Mouse (Mus musculus) intestine, embryonic 16.5 days (tissue): ENCODE results near the gene Zyx. TPM values are rescaled to one million over a fixed set of nuclear protein-coding genes. Genes with fewer than 3 reads are reported as not detected.

Experiments used
- ATAC-seq: fragments of 200-750 bp; cut with Nextera tagmentation; 2 replicates; pipeline ENCODE4 v1.8.0; 2017; ENCODE audit warnings: moderate TSS enrichment, moderate library complexity
- H3K27ac ChIP-seq: fragments of 300-500 bp; sonication (generic); 2 replicates; pipeline ENCODE4 v1.5.1; 2014; ENCODE audit warnings: mild to moderate bottlenecking, low read length
- H3K27me3 ChIP-seq: fragments of 300-500 bp; sonication (generic); replicated peaks from 2 replicates; pipeline ENCODE4 v1.6.1; 2014; ENCODE audit warnings: low read length, control low read depth, mixed read lengths; ENCODE audit not compliant: control insufficient read depth, insufficient read depth
- H3K36me3 ChIP-seq: fragments of 300-500 bp; sonication (generic); 2 replicates; pipeline ENCODE4 v1.6.1; 2014; ENCODE audit warnings: low read length, control low read depth; ENCODE audit not compliant: control insufficient read depth, insufficient read depth
- H3K4me1 ChIP-seq: fragments of 300-500 bp; sonication (generic); 2 replicates; pipeline ENCODE4 v1.6.1; 2014; ENCODE audit warnings: low read length, control low read depth, mixed read lengths; ENCODE audit not compliant: control insufficient read depth, insufficient read depth
- H3K4me2 ChIP-seq: fragments of 300-500 bp; sonication (generic); 2 replicates; pipeline ENCODE4 v1.6.1; 2014; ENCODE audit warnings: low read depth, low read length, control low read depth
- H3K4me3 ChIP-seq: fragments of 300-500 bp; sonication (generic); 2 replicates; pipeline ENCODE4 v1.5.1; 2014; ENCODE audit warnings: mild to moderate bottlenecking, low read length
- H3K9ac ChIP-seq: fragments of 300-500 bp; sonication (generic); 2 replicates; pipeline ENCODE4 v1.6.1; 2014; ENCODE audit warnings: low read depth, low read length
- H3K9me3 ChIP-seq: fragments of 300-500 bp; sonication (generic); 2 replicates; pipeline ENCODE4 v1.6.1; 2016; ENCODE audit warnings: low read length, control low read depth; ENCODE audit not compliant: control insufficient read depth
- WGBS: fragments of 180-500 bp; shearing (Covaris S2); extraction: QIAGEN DNeasy Blood & Tissue Kit; methylation state at CpG from one replicate; pipeline ENCODE4 v1.1.7; 2014; 5-methylcytosine and 5-hydroxymethylcytosine counted together
- polyA plus RNA-seq: library from polyadenylated mRNA; unstranded; fragments of >200 nt; fragmentation: Nextera tagmentation; extraction: Ambion mirVana; gene quantifications from 2 replicates; pipeline ENCODE4 v1.2.1, GENCODE M21; 2015

The Zyx gene
- polyA plus RNA-seq, 1 experiment from 2014 or later, result 86.5 TPM

DNA sequence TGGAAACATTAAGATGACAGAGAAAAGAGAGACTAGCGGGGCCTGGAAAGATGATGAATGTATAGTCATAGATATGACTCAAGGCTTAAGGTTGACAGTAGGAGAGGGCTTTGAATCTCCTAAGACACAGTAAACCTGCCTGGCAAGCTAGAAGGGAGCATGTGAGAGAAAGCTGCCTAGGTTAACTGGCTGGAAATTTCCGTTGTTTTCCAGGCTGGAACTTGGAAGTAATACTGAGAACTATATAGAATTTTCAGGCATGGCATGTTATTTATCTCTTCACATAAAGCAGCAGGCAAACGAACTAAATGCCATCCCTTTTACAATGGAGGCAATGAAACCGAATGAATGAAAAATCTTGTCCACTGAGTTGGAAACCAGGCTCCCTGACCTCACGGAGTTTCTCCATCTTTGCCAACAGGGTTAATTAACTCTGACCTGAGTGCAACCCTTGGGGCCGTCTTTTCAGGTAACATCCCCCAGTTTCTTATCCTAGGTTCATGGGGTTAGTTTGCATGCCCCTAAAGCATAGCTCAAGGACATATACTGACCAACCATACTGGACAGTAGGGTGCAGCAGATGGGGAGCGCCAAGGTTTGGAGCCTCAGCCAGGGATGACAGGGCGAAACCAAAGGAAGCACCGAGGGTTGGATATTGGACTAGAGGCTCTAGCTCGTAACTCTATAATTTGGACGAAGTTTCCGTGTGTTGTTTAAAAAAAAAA is 987 bp upstream of the Zyx start:
- Histone ChIP-seq H3K9ac (no peak overlapping the region; the same call in 1 of the 2 replicates), H3K4me2 (peak overlapping the region; percentile 93), H3K27me3 (no peaks in the 10 kb centered on the region), H3K36me3 (peaks cover 2% of the 10 kb centered on the region), H3K4me3 (peak overlapping the region; percentile 76), H3K9me3 (no peaks in the 10 kb centered on the region), H3K27ac (no peak overlapping the region), H3K4me1 (peaks cover 25% of the 10 kb centered on the region)
- WGBS, result 38% methylated on average over 12 of the region's 12 CpGs
- ATAC-seq, result no peak

DNA sequence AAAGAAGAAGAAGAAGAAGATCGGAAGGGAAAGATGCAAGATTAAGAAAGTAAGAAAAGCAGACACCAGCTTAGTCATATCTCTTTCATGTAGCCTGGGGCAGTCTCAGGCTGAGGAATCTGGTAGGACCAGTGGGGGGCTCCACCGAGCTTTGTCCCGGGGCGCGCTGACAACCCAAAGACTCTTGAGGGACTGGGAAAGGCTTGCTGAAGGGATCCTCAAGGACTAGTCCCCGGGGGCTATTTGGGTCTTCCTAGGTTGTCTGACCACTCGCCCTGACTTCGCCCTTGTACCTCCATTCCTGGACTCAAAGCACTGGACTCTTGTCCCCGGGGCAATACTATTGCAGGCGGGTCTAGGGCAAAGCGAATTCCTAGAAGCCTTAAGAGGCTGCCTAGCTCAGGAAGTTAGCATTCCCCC is 414 bp upstream of the Zyx start:
- Histone ChIP-seq H3K4me3 (peak overlapping the region; percentile 76), H3K36me3 (peaks cover 2% of the 10 kb centered on the region), H3K27ac (peak overlapping the region; percentile 97), H3K4me1 (peaks cover 29% of the 10 kb centered on the region), H3K27me3 (no peaks in the 10 kb centered on the region), H3K9ac (peak overlapping the region; percentile 91), H3K4me2 (peak overlapping the region; percentile 93), H3K9me3 (no peaks in the 10 kb centered on the region)
- ATAC-seq, result peak; percentile 63
- 2% methylated on average over 11 of the region's 11 CpGs for WGBS

DNA sequence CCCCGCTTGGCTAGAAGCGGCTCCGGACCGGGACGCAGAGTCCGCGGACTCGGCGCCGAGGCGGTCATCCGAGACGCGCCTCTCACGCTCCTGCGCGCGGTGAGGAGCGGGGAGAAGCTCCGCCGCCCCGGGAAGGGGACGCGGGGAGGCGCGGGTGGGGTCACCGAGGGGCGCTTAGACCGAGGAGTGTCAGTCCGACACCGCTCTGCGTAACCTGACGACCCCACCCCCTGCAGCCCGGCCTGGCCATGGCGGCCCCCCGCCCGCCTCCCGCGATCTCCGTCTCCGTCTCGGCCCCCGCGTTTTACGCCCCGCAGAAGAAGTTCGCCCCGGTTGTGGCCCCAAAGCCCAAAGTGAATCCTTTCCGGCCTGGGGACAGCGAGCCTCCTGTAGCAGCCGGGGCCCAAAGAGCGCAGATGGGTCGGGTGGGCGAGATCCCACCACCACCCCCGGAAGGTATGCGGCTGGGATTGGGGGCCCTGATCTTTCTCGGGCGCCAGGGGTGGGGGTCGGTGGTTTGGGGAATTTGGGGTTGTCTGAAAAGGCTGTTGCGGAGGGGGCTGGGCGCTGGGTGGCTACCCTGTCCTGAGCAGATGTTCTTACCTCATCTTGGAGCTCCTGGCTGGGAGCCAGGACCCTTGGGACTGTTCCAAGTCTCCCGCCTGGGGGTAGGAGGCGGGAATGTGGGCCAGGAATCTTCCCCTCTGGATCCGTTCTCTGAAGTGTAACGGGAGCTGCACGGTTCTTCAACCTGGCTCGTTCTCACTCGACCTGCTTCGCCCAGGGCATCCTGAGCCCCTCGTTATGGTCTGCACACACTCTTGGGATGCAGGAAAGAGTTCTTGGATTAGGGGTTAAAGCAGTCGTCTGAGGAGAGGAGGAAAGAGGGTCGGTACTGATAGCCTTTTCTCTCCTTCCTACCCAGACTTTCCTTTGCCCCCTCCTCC is 864 bp downstream of the Zyx start:
- Histone ChIP-seq H3K9me3 (no peaks in the 10 kb centered on the region), H3K27me3 (no peaks in the 10 kb centered on the region), H3K9ac (peak overlapping the region; percentile 91), H3K4me1 (peaks cover 36% of the 10 kb centered on the region), H3K4me2 (peak overlapping the region; percentile 93), H3K27ac (peak overlapping the region; percentile 97), H3K36me3 (peaks cover 2% of the 10 kb centered on the region), H3K4me3 (peak overlapping the region; percentile 76)
- WGBS, result 1% methylated on average over 65 of the region's 72 CpGs
- ATAC-seq, result peak; percentile 24

DNA sequence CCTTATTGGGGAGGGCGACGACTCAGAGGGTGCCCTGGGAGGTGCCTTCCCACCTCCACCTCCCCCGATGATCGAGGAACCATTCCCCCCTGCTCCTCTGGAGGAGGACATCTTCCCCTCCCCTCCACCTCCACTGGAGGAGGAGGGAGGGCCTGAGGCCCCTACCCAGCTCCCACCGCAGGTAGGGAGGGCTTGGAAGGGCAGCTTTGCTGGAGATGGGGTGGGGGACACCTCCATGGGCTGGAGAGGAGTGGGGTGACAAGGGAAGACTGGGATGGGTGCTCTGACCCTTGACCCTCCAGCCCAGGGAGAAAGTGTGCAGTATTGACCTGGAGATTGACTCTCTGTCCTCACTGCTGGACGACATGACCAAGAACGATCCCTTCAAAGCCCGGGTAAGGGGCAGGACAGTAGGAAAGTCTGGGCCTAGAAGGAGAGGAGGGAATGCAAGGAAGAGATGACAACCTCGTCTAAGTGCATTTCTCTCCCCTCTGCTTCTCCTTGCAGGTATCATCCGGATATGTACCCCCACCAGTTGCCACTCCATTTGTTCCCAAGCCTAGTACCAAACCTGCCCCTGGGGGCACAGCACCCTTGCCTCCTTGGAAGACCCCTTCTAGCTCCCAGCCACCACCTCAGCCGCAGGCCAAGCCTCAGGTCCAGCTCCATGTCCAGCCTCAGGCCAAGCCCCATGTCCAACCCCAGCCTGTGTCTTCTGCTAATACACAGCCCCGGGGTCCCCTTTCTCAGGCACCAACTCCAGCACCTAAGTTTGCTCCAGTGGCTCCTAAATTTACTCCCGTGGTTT is 1.7 kb downstream of the Zyx start:
- H3K4me3 ChIP-seq, result peak overlapping the region; percentile 76
- H3K36me3 ChIP-seq, result peaks cover 6% of the 10 kb centered on the region
- H3K4me1 ChIP-seq, result peaks cover 36% of the 10 kb centered on the region
- ATAC-seq, result no peak
- no peaks in the 10 kb centered on the region for H3K9me3 ChIP-seq
- H3K27me3 ChIP-seq, result no peaks in the 10 kb centered on the region
- 41% methylated on average over 13 of the region's 13 CpGs for WGBS
- H3K4me2 ChIP-seq, result peak overlapping the region; percentile 93
- H3K9ac ChIP-seq, result peak overlapping the region; percentile 91
- H3K27ac ChIP-seq, result 0 out of 2 replicates have a peak overlapping the region, but pooled peaks have one; percentile 31

DNA sequence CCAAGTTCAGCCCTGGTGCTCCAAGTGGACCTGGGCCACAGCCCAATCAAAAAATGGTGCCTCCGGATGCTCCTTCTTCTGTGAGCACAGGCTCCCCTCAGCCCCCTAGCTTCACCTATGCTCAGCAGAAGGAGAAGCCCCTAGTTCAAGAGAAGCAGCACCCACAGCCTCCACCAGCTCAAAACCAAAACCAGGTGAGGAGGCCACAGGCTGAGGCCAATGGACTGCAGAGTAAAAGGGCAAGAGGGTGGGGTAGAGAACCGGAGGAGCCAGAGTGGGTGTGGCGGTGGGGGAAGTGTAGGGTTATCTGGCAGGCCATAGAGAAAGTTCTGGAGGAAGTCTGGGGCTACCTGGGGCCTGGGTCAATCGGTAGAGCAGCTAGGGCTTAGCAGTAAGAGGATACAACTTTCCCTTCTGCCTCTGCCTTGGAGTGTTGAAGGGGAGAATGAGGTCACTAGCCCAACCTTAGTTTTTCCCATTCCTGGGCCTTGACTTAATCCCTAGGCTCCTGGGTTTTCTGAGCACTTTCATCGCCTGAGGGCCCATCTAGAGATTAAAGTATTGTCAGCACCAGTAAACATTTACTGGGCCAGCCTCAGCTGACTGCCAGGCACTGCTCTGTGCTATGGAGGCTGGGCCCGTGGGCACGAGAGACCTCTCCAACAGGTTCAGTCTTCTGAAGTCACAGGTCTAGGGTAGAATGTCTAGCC is 2.5 kb downstream of the Zyx start:
- ATAC-seq, result no peak
- no peak overlapping the region for H3K27ac ChIP-seq
- H3K4me2 ChIP-seq, result peak overlapping the region; percentile 93
- H3K27me3 ChIP-seq, result no peaks in the 10 kb centered on the region
- no peaks in the 10 kb centered on the region for H3K9me3 ChIP-seq
- peaks cover 40% of the 10 kb centered on the region for H3K4me1 ChIP-seq
- peak overlapping the region; percentile 91 for H3K9ac ChIP-seq
- H3K36me3 ChIP-seq, result peaks cover 6% of the 10 kb centered on the region
- H3K4me3 ChIP-seq, result peak overlapping the region; percentile 76
- WGBS, result 65% methylated on average over 7 of the region's 7 CpGs

DNA sequence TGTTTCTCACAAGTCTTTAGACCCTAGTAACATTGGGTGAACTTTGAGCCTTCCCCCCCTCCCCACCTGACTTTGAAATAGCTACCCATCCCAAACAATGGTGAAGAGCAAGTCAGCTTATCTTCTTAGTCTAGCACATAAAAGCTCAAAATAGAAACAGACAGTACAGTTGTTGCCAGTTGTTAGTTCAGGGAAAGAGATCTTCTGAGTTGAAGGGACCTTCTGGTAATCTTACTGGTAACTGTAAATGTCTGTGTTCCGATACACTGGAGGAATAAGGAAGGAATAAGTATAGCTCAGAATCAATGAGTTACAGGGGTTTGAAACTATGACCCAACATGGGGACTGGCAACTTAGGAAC is 3.0 kb downstream of the Zyx start:
- H3K27me3 ChIP-seq, result no peaks in the 10 kb centered on the region
- peak overlapping the region; percentile 93 for H3K4me2 ChIP-seq
- no peaks in the 10 kb centered on the region for H3K9me3 ChIP-seq
- no peak overlapping the region for H3K27ac ChIP-seq
- H3K9ac ChIP-seq, result no peak overlapping the region
- H3K36me3 ChIP-seq, result peaks cover 6% of the 10 kb centered on the region
- 90% methylated on average over 1 of the region's 1 CpGs for WGBS
- no peak for ATAC-seq
- H3K4me3 ChIP-seq, result no peak overlapping the region
- peaks cover 43% of the 10 kb centered on the region for H3K4me1 ChIP-seq

DNA sequence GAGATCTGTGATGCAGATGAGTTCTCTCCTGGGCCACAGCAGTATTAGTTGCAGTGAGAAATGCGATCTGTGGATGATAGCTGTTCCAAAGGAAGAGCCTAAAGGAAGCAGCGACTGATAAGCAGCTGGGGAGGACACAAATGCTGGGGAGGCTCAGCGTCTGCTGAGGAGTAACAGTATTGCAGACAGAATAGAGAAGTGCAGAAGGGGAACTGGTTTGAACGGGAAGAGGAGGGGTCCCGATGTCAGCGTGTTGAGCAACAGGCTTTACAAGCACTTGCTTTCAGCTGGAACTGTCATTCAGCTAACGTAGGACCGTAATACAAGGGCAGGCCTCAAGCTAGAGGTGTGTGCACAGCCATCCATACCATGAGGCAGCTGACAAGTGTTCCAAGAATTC is 3.8 kb downstream of the Zyx start:
- no peak overlapping the region for H3K27ac ChIP-seq
- WGBS, result 73% methylated on average over 8 of the region's 8 CpGs
- no peaks in the 10 kb centered on the region for H3K27me3 ChIP-seq
- H3K4me1 ChIP-seq, result peaks cover 43% of the 10 kb centered on the region
- H3K9ac ChIP-seq, result no peak overlapping the region
- H3K4me2 ChIP-seq, result 0 out of 2 replicates have a peak overlapping the region, but pooled peaks have one; percentile 6
- no peaks in the 10 kb centered on the region for H3K9me3 ChIP-seq
- peaks cover 10% of the 10 kb centered on the region for H3K36me3 ChIP-seq
- ATAC-seq, result no peak
- H3K4me3 ChIP-seq, result no peak overlapping the region

DNA sequence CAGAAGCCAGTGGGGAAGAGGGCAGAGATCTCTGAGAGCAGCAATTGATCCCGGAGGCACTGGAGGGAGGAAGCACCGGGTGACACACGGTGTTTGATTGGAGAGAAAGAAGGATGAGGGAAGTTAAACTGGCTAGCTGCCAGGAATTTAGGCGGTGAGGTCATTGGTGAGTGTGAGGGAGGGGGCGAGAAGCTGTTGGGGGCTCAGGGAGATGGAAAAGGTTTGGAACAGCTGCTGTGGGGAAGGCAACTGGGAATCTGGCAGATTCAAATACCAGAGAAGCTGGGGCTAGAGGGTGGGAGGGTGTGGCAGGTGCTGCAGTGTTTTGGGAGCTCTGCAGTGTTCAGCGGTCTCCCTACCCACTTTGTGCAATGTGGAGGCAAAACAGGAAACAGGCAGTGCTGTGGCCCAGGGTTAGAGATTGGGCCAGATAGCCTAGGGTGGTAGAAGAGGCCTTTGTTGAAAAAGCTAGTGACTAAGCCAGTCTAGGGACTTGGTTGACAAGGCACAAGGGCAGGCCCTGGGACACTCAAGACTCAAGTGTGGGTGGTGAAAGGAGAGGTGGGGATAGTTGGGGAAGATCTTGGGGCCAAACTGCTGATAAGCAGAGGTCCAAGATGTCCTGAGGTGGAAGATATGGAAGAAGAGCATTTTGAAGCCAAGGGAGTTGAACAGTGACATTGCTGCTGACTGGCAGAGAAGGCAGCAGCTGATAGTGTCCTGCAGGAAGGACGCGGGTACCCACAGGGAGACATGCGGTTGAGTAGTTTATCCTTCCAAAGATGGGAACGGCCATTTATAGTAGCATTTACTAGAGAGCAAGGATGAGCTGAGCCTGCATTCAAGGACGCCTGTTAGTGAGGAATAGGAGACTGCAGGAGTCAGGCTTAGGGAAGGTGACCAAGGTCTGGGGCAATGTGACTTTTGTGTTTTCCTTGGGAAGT is 4.9 kb downstream of the Zyx start:
- peaks cover 39% of the 10 kb centered on the region for H3K4me1 ChIP-seq
- H3K4me3 ChIP-seq, result no peak overlapping the region
- no peak overlapping the region for H3K27ac ChIP-seq
- no peak for ATAC-seq
- H3K36me3 ChIP-seq, result peaks cover 10% of the 10 kb centered on the region
- WGBS, result 55% methylated on average over 11 of the region's 11 CpGs
- no peak overlapping the region for H3K9ac ChIP-seq
- 0 out of 2 replicates have a peak overlapping the region, but pooled peaks have one; percentile 2 for H3K4me2 ChIP-seq
- H3K9me3 ChIP-seq, result no peaks in the 10 kb centered on the region
- no peaks in the 10 kb centered on the region for H3K27me3 ChIP-seq
